Mouse (Mus musculus): Measurements from ENCODE around the gene E030018B13Rik.

Gene E030018B13Rik

DNA sequence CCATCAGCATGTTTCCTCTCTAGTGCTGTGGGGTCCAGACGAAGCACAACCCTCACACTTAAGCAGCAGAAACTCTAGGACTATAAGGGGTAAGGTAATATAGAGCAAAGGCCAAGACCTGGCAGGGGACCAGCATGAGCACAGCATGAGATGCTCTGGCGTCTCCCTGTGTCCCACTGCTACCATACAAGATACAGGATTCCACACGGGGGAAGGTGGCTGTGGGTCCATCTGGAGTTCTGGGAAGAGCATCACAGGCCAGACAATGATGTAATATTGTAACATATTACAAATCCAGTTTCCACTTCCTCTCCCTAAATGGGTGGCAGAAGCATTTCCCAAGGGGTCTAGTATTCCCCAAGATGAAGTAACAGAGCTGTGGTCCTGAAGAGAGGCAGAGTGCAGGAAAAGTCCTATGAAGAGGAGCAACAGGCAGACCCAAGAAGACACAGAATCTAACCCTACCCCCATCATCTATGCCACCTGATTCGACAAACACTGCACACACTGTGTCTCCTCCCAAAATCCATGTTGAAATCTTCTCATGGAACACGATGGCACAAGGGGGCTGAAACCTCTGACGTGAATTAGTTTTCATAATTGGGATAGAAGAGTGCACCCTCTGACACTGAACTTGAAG lies at the start of gene E030018B13Rik:
Gene E030018B13Rik, plus strand, starts transcription at position 590 of the 640 bp plus-strand sequence.
- DNase-seq (ENCODE audit: low spot score) = no peak

DNA sequence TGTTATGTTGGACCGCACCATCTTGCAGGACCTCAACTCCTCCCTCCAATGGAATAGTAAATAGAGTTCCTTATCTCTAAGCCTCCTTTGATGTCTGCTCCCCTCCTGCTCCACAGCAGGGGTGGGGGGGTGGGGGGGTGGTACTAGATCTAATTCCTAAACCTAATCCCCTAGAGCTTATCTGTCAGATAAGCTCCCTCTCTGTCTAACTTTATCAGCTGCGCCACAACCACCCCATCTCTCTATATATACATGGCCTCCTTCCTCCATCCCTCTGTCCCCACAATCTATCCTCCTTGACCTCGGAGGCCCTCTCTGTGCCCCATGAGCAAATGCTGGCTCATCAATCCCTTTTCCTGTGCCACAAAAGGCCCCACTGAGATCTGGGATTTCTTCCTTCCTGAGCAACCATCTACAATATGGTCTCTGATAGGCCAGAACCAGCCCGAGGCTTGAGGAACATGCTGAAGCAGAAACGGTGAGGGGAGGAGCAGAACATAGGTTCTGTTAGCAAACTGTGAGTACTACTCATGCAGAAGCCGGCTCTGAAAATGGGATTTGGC lies 48.2 kb upstream of the E030018B13Rik start:
- no peak for DNase-seq (ENCODE audit: low spot score)

DNA sequence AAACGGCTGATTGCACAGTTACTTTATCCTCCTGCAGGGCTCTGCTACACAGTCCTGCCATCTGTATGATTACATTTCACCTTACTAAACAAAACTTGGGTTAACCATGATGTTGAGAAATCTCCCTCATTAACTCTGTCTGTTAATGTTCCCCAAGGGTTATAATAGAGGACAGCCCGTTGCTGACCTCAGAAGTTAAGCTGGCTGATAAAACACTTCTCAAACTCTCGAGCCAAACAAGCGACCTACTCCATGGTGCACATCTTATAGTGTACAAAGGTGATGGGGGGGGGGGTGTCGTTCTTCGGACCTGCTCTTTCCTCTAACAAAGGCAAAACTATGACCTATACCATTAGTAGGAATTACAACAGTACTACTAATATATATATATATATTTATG lies 45.0 kb upstream of the E030018B13Rik start:
- no peak for DNase-seq (ENCODE audit: low spot score)

GRCm38 (mm10) chr7:63873880-63874279 lies 42.8 kb upstream of the E030018B13Rik start:
- DNase-seq (ENCODE audit: low spot score) = no peak

DNA sequence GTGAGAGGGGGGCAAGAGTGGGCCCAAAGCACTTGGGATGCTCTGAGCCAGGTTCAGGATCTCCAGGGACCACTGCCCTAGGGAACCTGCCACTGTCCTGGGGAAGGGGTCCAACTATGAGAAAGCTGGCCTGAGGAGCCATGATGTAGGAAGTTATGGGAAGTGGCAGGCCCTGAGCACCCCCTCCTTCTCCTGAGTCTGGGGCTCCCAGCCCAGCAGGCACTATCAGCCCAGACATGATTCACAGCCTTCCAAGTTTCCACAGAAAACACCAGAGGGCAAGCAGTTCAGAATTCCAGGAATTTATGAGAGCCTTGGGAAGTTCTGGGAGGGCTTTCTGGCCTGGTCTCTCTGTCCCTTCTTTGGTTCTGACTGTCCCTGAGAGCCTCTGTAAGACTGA lies 41.0 kb upstream of the E030018B13Rik start:
- DNase-seq (ENCODE audit: low spot score) = no peak

GRCm38 (mm10) chr7:63876640-63877039 lies 40.0 kb upstream of the E030018B13Rik start:
- no peak for DNase-seq (ENCODE audit: low spot score)

DNA sequence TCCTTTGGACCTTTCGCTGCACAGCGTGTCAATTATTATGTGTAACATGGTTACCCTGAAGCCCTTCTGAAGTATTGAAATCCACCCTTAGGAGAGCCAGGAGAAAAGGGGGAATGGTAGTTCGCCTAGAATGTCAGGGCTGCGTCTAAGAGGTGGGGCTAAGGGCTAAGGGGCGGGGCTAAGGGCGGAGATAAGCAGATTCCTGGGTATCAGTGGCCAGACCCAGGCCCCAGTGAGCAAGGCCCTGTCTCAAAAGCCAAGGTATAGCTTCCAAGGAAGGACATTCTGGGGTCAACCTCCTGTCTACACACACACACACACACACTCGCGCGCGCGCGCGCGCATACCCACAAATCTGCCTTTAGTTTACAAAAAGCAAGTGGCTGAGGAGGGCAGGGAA lies 39.0 kb upstream of the E030018B13Rik start:
- DNase-seq (ENCODE audit: low spot score) = no peak

DNA sequence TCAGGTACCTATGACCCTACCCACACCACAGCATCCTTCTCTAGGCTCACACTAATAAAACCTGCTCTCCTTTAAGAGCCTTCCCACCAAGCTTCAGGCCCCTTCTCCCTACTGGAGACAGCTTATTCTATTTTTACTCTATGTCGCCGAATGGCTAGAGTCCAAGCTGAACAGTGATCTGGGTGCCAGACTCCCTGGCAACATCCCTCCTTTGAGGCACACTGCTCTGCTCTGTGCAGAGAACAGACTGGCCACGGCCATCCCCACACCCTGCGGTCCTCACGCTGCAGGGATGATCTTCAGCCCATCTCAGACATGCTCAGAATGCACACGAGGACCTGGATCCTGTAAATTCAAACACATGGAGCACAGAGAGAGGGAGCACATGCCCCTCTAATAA lies 37.1 kb upstream of the E030018B13Rik start:
- no peak for DNase-seq (ENCODE audit: low spot score)

DNA sequence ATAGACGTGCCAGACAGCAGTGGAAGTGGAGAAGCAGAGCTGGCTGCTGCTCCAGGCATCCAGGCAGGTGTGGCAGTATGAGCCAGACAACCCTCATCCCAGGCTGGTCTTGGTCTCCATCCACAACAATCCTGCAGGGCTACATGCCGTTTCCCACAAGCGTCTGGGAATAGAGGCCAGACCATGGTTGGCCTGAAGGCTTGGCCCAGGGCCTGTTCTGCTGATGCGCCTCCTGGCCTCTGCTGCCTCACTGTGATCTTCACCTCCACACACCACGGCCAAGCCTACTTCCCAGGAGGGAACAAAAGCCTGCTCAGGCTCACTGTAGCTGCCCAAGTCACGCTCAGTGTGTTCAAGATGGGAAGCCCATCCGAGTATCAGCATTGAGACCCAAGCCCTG lies 33.9 kb upstream of the E030018B13Rik start:
- no peak for DNase-seq (ENCODE audit: low spot score)

DNA sequence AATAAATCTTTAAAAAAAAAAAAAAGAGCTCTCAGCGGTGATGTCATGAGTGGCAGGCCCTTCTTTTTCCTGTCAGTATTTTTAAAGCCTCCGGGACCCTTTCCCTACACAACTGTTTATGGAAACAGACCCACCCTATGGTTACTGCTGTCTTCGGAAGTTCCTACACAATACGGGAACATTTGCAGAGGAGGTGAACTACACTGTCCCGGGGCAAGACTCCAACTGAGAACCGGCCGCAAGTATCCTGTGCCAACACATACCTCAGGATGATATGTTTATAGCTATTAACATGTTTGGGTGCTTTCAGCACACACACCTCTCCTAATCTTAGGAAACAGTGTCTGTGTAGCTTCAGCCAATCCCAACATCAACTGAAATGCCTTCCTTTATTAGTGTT lies 31.6 kb upstream of the E030018B13Rik start:
- DNase-seq (ENCODE audit: low spot score) = no peak

- DNase-seq (ENCODE audit: low spot score) = no peak
Measured at GRCm38 (mm10) chr7:63887034-63887551, 29.6 kb upstream of the E030018B13Rik start.

DNA sequence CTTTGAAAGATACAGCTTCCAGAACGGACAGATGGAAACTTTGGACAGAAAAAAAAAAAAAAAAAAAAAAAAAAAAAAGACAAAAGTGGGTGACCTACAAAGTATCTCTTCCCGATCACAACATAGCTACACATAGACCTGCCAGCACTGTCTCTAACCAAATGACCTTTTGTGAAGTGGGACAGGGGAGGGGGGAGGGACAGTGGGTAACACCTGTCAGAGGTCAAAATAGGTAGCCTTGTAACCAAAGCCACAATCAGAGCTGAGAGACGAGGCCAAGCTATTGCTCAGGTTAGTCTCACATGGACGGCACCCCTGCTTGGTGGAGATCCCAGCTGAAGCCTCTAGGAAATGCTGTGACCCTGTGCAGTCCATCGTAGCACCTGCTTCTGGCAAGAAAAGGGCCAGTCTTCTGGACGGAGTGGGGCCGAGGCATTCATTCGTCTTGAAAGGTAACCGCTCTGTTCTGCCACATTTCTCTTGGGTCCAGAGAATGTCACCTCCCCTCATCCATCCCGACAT lies 29.0 kb upstream of the E030018B13Rik start:
- DNase-seq (ENCODE audit: low spot score) = no peak

DNA sequence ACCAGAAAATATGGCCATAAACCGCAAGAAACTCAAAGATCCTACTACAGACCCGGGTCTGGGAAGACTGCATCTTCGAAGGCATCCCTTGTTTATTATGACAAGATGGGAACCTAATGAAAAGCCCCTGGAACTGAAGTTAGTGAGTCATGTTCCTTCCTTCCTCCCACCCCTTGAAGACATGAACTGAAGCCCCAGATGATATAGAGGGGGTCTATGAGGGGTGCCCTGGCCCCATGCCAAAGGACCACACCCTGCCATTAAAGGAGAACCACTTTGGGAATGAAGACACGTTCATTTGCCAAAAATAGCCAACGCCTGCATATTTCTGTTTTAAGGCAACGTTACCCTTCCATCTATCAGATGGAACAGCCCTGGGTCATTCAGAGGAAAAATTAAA lies 28.0 kb upstream of the E030018B13Rik start:
- no peak for DNase-seq (ENCODE audit: low spot score)

DNA sequence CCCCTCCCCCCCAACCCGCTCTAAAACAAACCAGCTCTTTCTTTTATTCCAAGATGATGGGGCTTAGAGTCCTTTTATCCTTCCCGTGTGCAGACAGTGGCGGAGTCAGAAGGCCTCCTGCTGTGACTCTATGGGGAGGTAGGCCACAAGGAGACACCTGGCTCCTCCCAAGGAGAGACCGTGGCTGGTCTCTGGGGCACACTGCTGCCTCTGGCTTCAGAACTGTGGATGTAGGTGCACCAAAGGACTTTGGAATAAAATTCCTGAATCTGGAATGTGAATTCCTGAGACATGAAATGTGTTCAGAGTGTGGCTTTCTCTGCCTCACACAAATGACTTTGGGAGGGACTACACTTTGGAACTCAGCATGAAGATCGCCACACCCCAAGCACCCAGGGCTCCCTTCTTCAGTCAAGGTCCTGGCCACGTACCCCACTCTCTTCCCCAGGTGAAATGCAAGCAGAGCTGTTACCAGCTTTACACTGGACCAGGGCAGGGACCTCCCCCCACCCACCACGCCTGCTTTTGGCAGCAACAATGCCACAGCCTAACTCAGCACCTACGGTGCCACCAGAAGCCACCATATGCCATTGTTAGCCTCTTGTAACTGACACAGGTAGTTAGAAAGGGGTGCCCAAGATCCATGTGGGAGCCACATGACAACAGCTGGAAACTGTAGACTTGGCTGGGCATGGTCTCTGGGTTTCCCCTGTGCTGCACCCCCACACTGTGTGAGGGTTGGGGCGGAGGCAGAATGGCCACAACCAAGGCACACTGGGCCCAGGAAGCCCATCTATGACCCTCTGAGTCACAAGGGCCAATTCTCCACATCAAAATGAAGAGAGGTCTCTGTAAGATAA lies 27.3 kb upstream of the E030018B13Rik start:
- no peak for DNase-seq (ENCODE audit: low spot score)

DNA sequence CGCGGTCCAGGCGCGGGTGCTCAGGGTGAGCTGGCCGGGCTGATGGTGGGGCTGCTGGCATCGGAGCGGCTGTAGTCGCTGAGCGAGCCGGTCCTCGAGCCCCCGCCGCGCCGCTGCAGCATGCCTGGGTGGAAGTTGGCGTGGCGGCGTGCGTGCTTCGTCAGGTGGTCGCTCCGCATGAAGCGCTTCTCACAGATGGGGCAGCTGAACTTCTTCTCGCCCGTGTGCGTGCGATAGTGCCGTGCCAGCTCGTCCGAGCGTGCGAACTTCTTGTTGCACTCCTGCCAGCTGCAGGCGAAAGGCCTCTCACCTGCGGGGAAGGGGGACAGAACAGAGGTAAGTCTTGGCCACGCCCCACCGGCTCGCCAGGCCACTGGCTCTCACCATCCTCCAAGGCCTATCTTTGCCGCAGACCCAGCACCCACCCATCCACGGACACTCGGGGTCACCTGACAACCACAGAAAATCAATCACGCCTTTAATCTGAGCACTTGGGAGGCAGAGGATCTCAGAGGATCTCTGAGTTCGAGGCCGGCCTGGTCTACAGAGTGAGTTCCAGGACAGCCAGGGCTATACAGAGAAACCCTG lies 25.1 kb upstream of the E030018B13Rik start:
- DNase-seq (ENCODE audit: low spot score) = no peak

DNA sequence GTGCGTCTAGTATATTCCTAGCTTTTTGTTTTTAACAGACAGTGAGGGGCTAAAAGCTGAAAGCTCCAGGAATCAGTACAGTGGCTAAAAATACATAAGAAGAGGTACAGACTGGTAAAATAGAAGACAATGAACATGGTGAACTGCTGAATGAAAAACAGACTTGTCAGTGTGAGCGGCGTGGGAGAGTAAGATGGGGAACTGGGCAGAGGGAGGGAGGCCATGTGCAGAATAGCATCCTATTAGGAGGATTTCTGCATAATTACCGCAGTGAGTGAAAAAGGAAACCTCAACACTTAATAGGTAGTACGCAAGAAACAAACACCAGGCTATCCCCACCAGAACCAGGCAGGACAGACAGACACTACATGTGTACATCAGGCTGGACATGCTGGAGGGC lies 23.5 kb upstream of the E030018B13Rik start:
- no peak for DNase-seq (ENCODE audit: low spot score)

DNA sequence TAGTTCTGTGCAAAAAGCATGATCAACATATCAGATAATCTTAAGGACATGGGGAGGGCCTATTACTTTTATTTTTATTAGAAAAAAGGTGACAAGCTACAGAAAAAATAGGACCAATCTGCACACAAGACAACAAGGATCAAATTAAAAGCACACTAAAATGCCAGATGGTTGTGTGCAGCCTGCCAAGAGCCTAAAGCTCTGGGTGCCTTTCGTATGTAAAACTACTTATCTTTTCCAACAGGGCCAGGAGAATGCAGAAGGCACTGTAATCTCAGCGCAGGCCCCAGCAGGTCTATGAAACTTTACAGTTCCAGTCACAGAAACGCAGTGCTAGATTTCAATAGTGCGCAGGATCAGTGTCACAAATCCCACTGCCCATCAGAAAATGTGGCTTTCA lies 22.9 kb upstream of the E030018B13Rik start:
- no peak for DNase-seq (ENCODE audit: low spot score)

- DNase-seq (ENCODE audit: low spot score) = no peak
Measured at GRCm38 (mm10) chr7:63894662-63895061, 22.0 kb upstream of the E030018B13Rik start.

DNA sequence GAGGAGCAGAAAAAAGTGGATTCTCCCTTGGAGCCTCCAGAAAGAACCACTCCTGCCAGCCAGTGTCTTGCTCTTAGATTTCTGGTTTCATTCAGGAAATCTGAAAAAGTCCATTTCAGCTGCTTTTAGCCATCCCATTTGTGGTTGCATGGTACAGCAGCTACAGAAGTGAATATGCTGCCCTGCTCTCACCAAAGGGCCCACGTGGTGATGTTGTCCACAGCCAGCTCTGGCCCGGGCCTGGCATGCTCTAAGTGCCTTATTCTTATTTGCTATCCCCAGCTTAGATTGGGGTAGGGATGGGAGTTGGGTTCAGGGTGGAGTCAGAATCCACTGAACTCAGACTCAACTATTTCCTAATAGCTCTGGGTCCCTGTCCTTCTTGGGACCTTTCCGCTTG lies 21.4 kb upstream of the E030018B13Rik start:
- no peak for DNase-seq (ENCODE audit: low spot score)

DNA sequence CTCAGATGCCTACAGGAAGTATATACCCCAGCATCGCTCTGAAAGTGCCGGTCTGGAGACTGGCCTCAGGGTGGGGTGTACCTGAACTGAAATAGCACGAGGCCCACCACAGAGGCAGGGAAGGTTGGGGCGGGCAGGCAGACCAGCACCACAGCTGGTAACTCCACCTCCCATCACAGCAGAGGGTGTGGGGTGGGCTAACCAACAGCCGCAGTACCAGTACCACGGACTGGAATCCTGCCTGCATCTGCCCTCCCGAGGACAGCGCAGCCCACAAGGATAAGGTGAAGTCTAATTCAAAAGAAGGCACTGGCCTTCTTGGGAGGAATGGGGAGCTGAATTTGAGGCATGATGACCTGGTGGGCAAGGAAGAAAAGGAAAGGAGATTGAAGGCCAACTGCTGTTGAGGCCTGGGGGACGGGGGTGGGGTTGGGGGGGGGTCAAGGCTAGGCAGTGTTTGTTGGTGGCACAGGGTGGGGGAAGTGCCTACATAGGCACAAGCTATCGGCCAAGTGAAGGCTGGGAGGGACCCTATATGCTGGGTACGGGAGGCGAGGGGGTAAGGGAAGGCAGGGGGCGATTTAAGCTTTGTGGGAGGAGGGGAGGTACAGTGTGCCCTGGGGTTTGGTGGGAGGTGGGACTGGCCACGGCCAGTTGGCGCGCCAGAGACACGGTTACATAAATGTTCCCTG lies 20.2 kb upstream of the E030018B13Rik start:
- DNase-seq (ENCODE audit: low spot score) = no peak

- DNase-seq (ENCODE audit: low spot score) = peak; percentile 86
Measured at GRCm38 (mm10) chr7:63896968-63897468, 19.6 kb upstream of the E030018B13Rik start.

- DNase-seq (ENCODE audit: low spot score) = no peak
Measured at GRCm38 (mm10) chr7:63897655-63898054, 19.0 kb upstream of the E030018B13Rik start.

Data from layer of hippocampus, adult 9-10 months (tissue).